Mouse (Mus musculus) ES-E14 (cell line): ENCODE measurements at regions not wholly inside any gene's neighbourhood (a gene's known extent, or its start where the extent isn't known, plus 50 kb on each side); places are given as distances from the start of the nearest gene placed in this dataset.

ENCODE experiments used
- CHD2 ChIP-seq: IDR thresholded peaks from 2 replicates; pipeline ENCODE4 v1.6.1; 2014; ENCODE audit warnings: mild to moderate bottlenecking, low read depth, low read length, inconsistent platforms
- ZNF384 ChIP-seq: IDR thresholded peaks from 2 replicates; pipeline ENCODE4 v1.6.1; 2012; ENCODE audit warnings: low read depth, low read length, inconsistent platforms

DNA sequence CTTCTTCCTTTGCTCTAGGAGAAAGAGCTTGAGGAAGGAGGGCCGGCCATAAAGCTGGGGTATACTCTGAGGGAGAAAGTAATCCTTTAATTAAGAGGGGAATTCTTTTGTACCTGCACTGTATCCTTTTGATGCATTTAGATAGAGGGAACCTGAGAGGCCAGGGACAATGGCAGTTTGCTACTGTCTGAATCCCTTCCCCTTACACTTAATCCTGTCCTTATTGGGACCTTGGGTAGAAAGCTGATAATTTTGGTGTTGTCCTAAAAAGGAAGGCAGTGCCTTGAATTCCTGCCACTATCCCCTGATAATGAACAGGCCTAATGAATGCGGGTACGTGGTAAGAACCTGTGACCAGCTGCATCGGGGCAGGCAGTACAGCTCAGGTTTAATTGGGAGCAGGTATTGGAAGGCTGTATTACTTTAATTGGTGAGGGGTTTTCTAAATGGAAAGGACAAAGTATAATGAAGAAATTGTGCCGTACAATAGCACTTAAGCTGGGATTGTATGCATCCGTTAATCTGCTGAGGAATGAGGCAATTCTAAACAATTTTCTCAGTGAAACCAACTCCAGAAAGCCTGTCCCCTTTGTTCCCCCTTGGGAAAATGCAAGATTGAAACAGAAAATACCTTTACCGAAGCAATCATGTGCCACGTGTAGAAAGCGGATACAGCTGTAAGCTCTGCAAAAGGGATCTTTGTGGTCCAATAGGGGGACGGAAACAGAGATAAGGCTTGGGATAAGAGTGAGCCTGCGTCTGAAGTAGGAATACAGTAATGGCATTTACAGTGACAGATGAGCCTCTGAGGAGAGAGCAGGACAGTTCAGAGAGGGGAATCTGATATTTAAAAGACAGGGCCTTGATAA lies 776.9 kb upstream of the Pou3f3 start:
- no peak for TF ChIP-seq ZNF384
- no peak for TF ChIP-seq CHD2
